Mouse (Mus musculus) left cerebral cortex, postnatal 14 days (tissue): ENCODE measurements at regions not wholly inside any gene's neighbourhood (a gene's known extent, or its start where the extent isn't known, plus 50 kb on each side); places are given as distances from the start of the nearest gene placed in this dataset.

Source experiments
- DNase-seq, 2 experiments: peaks; one replicate each; pipeline ENCODE4 v3.0.0; 2021 to 2022; ENCODE audit warnings: low spot score in 2 of 2, mixed read lengths in 1 of 2
- intact Hi-C: fragments of 180-260 bp; cut with DNase I; formaldehyde crosslinking; loops from one replicate; pipeline ENCODE4 v1.15.1; 2025

DNA sequence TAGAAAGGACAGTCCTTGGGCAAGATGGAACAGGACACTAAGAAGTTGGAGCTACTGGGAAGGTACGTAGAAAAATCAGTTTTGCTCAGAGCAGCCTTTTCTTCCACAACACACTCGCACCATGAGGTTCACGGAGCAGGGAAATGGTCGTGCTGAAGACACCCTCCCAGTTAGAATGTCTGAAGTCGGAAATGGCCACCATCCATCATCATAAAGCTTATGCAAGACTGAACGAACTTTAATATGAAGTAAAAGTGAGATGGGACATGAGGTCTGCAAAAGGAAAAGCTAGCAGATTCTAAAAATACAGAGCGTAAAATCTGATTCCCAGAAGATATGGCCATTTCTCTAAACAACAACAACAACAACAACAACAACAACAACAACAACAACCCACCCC, 133.9 kb downstream of the Gm10295 start:
- intact Hi-C loops: no loop called here
- DNase-seq: no peak

DNA sequence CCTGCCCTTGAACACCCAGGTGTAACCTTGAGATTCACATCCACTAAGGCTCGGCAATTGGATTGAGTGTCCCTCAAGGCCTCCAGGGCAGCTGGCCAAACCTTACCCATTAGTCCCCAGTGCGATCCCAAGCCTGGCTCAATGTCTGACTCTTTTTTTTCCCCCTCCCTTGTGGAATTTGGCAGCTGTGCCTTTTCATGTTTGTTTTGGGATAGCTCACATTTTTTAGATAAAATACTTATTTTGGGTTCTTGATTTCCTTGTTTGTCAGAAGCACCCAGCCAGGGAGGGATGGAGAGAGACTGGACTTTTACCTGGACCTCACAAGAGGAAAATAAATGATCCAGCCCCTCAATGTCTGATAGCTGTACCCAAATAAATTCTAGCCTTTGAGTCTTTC, 134.5 kb downstream of the Gm10295 start:
- intact Hi-C loops: no loop called here
- no peak for DNase-seq

DNA sequence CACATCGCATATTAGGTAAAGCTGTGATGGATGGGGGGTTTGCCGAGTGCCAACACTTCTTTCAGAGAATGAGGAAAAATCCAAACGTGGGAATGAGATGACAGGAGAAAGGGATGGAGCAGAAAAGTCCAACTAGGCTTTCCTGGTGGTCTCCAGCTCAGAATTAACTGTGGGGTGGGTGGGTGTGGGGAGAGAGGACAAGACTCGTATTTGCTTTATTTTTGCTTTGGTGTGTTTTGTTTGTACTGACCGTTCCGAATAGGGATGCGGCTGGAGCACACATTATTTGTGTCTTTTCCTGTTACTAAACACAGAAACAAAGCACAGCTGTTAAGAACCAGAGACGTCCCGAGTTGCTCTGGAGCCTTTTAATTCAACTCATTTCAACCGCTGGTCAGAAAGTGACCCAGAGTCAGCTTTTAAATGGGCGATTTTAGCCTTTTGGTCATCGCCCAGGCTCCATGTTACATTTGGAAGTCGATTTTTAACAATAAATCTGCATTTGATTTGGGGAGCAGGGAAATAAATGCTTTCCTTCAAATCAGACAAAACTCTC, 136.7 kb downstream of the Gm10295 start:
- intact Hi-C loops: no loop called here
- DNase-seq: no peak

DNA sequence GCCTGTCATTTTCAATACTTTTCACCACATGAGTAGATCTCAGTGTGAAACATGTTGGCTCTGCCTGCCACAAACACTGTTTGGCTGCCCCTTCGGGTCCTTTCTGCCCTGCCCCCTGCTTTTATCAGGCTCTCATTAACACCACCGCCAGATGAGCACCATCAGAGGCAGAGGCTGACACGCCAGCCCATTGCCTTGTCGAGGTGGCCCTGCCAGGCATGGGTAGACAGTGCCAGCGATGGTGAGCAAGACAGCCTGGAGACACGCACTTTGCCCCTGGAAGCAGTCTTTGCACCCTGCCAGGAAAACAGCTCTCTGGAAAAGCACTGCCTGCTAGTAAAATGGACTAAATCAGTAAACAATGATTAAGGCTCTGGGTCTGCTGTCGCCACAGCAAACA, 158.2 kb downstream of the Gm10295 start:
- DNase-seq: peak in 1 of 2 experiments; percentile 3
- intact Hi-C loops: no loop called here

DNA sequence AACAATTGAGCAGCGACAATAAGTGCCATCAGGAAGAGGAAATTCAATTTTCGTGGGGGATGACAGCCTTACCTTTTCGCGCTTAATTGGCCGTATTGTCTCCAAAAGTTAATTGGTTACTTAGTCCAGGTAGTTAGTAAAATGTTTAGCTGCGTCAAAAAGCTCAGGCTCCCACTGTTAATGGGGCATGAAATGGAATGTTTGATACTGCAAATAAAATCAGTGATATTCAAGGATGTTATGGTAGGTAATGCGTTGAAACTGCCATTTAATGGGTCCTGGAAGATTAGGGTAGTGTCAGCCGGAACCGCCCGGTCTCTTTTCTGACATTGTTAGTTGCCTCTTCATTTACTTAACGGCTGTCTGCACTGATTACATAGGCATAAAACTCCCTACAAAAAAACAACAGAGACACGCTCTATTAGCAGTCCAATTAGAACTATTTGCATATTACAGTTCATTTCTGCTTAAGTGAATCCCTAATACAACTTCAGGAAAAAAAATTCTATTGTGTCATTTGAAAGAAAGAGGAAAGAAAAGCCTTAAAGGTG, 161.0 kb downstream of the Gm10295 start:
- intact Hi-C loops: no loop called here
- no peak for DNase-seq

DNA sequence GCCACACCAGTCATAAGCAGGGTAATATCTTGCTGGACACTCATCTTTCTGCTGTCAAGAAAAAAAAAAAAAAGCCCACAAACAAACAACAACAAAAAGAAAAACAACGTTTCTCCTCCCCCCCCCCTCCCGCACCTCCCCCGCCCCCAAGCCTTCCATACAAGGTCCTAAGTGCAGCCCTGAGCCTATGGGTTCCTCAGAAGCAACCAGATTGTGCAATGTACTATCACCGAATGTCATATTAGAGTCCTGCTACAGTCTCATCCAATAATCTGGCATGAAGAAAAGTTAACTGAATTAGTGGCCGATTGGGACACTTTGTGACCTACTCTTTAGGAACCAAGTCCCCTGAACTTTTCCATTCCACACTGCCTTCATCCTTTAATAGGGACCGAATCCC, 161.5 kb downstream of the Gm10295 start:
- no peak for DNase-seq
- intact Hi-C loops: no loop called here

DNA sequence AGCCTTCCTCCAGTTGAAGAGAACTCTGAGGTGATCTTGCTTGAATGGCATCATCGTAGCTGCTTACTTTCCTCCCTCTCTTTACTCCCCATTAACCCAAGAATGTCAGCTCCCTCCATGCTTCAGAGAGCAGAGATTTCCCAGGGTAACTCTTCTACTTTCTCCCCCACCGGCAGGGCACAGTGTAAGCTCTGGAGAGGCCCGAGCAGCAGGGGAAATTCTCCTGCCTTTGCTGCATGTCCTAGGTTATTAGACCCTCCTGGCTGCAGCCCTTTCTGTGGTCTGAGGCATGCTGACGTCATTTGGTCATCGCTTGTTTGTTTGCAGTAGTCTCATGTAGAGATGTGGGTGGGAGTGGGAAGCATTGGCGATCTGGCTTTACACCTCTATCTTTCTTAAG, 163.2 kb downstream of the Gm10295 start:
- no peak for DNase-seq
- intact Hi-C loops: no loop called here

DNA sequence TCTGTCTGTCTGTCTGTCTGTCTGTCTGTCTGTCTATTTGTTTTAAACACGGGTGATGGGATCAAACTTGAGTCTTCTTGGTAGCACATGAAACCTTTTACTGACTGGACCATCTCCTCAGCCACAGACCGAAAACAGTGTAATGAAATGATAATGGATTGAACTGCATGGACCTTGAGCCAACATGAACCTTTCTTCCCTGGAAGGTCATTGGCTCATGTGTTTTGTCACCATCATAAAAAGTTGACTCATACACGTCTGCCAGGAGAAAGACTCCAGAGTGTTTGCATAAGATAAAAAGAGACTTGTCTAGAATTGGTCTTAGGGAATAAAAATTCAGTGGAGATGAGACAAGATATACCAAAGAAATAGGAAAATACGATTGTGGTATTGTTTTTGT, 176.4 kb downstream of the Gm10295 start:
- intact Hi-C loops: no loop called here
- no peak for DNase-seq

DNA sequence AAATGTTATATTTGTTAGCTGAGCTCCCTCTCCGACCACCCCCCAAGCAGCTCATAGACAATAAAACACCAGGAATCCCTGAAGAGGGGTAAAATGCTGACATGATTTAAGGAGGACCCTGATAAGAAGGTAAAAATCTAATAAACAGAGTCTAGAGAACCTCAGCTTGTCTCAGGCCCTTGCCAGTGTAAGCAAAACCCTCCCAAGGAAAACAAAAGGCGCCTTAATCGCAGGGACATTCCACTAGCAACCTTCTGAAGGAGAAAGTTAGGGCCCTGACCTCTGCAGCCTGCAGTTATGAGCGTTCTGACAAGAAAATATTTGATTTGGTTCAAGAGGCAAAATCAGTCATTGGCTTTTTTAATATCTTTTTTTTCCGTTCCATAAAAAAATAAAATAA, 212.2 kb downstream of the Gm10295 start:
- intact Hi-C loops: no loop called here
- no peak for DNase-seq

DNA sequence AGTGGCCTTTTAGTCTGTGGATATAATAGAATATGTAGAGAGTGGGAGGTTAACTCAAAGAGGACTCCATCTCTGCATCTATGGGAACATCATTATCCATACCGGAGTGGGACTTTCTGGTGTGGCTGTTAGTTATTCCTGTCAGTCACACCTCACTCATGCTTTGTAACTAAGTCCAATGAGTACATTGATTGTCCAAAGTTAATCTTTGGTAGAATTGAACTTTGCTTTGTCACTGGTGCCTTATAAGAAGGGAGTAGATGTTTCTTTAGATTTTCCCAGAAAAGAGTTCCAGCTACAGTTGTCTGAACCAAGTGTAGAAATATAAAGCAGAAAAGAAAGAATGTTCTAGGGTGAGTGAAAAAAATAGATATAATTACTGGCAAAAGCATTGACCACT, 221.3 kb downstream of the Gm10295 start:
- intact Hi-C loops: no loop called here
- no peak for DNase-seq

DNA sequence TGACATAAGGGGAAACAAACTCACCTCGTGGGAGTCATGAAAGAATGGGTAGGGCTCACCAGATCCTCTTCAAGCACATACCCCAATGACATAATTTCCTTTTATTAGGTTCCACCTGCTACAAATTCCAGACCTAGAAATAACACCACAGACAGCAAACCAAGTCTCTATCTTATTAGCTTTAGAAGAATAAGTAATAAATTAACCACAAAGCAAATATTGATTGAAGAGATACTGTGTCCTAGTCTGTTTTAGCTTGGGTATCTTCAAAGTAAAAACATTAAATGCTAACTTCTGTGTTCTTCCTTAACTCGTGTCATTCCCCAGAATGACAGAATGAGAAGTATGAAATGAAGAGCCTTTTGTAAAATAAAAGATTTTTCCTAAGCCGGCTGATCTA, 222.4 kb downstream of the Gm10295 start:
- intact Hi-C loops: no loop called here
- no peak for DNase-seq

DNA sequence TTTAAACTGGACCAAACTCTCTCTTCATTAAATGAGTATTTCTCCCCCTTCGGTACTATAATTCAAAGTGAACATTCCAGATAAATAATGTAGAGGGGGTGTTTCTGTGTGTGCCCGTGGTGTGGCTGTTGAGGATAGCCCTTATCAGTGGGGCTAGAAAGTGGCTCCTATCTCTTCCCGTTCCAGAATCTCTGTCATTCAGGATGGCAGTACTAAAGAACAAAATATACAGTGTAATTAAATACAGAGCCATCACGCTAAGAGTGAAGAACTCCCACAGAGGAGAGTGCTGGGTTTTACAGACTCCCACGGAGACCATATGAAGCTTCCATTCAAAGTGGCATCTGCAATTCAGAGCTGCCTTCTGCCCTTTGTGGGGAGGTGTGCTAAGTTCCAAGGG, 229.8 kb downstream of the Gm10295 start:
- DNase-seq: peak in 1 of 2 experiments; percentile 7

DNA sequence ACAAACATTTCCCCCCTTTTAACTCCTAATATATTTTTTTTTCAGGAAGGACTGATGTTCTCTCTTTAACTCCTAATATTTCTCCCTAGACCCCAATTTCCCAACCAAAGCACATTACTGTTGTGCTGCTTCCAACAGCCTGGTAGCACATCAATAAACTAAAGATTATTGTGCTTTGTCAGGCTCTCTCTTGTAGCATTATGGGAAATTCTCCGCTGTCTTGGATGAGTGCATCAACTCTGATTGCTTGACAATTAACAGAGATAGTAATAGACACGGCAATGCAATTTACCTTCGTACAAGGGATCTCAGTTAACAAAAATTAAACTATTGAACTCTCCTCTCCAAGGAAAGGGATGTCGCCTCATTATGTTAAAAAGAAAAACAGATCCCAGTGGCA, 230.3 kb downstream of the Gm10295 start:
- no peak for DNase-seq
- intact Hi-C loops: no loop called here

More for the DNA sequence above, 229.8 kb downstream of the Gm10295 start:
- intact Hi-C loops: no loop called here

DNA sequence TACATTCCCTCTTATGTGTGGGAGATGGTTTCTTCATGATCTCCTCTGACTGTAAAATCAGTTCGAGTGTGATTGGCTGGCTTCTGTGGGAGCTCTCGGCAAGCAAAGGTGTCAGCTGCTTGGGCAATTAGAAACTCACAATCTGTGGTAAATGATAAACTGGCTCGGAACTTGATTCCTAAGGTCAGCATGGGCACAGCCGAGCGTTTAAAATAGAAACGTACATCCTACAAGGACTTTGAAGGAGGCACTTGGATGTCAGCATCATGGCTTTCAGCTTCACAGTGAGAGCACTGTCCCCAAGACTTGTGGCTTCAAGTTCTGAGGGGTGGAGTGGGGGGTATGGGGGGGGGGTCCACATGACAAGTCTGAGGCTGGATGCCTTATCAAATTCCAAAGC, 231.3 kb downstream of the Gm10295 start:
- intact Hi-C loops: no loop called here
- no peak for DNase-seq

DNA sequence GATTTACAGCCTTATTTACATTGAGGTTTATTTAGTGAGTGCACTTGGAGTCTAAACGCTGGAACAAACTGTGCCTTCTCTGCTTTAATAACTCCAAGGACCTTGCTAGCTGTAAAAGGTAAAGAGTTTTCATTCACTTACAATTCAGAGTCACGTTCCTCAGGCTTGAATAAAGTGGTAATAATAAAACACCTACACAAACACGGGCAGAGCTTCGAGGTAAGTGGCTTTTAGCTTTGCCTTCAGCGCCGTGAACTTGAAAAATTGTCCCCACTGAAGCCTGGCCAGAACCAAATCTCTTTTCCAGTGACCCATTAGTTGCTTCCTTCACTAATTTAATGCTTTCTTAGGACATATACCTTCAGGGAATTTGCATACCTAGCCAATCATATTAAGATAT, 244.2 kb downstream of the Gm10295 start:
- intact Hi-C loops: no loop called here
- DNase-seq: no peak

DNA sequence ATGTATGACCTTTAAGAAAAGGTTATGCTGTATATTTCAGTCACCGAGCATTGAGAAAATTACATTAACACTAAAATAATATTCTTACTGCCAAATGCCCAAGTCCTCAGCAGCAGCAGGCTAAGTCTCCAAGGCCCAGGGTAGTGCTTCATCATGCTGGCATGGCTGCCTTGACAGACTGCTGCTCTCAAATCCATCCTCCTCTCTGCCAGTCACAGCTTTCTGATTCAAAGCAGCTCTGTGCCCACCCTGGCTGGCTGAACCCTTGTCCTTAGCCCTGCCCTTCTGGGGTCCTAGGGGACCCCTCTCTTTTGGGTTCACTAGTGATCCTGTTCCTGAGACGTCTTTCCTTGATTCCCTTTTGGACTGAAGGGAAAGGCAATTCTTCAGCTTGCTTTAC, 251.0 kb downstream of the Gm10295 start:
- no peak for DNase-seq
- intact Hi-C loops: no loop called here

DNA sequence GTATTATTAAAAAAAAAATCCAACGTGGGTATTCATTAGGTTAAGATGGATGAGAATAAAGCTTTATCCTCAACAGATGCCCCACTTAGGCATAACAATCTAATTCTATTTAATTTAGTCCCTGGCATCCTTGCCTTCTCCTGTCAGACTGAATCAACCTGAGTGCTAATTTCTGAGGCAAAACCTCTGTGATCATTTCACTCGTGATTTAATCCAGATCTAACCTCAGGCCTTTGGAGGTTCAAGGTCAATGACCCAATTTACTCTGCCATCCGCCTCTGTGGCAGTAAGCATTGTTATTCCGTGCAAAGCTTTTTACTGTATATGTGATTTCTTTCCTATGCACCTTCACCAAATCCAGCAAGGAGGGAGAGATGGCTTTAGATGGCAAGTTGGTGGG, 253.0 kb downstream of the Gm10295 start:
- intact Hi-C loops: no loop called here
- no peak for DNase-seq

DNA sequence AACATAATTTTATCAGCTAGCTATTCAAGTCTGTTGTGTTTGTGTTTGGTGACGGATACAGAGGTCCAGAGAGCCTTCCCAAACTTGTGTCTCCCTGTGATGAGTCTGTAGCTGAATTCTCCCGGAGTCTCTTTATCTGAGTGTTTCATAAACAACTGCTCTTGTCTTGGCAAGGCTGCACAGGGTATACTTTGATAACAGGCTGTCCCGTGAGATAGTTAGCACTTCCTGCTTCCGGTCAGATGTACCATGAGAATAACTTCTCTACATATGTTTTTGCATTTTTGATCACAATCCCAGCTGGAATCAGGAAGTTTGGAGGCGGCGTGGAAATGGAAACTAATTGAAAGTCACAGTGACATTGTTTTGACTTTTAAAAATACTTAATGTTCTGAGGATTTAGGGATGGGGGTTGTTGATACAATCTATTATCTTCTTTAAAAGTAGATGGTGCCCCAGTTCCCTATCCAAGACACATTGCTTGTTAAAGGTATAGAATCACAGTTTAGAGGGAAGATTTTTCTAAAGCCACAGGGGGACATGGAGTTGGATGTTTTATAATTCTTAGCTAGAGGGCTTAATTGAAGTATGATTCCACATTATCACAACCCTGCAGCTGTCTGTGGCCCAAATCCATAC, 257.9 kb downstream of the Gm10295 start:
- DNase-seq: no peak
- intact Hi-C loops: no loop called here

DNA sequence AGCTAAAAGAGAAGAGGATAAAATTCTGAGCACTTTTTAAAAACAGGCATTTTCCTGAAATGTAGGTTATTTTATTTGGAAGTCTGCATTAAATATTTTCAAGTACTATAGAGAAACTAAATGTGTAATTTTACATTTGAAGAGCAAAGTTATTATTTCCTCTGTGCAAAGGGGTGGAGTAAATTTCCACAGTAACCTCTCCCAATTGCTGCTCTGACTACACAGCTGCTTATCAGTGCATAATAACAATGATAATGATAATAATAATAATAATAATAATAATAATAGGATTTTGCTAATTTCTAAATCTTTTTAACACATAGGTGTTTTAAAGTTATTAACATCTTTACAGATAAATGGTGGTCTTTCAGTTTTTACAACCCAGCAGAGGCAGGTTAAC, 258.5 kb downstream of the Gm10295 start:
- no peak for DNase-seq
- intact Hi-C loops: no loop called here

DNA sequence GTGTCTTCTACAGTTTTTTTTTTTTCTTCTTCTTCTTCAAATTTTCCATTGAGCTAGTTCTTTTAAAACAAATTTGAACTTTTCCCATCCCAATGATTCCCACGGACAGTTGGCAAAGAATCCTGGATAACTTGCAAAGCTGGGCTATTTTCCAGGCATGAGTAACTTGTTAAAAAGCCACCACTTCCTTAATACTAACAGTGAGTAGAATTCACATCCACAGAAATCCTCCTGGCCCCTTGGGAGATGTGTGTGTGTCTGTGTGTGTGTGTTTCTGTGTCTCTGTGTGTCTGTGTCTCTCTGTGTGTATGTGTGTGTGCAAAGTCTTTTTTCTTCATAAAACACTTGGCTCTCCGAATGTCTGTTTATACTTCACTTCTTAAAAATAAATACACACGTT, 259.0 kb downstream of the Gm10295 start:
- no peak for DNase-seq
- intact Hi-C loops: no loop called here
